Mouse (Mus musculus) spleen, postnatal 10 days (tissue): ENCODE measurements around the gene Dpy30.
"Not testable (repeated sequence)": the region's sequence is repeated elsewhere in the genome, so short reads cannot be mapped to it uniquely, and the experiment has no call there.

Experiments used
- DNase-seq, 2 experiments: peaks; one replicate each; pipeline ENCODE4 v3.0.0; 2021 to 2022; ENCODE audit warnings: low spot score in 2 of 2

Gene Dpy30

GRCm38 (mm10) chr17:74323844-74324243 lies at the start of gene Dpy30:
TSS of gene Dpy30 (minus strand) at chr17:74323944.
- DNase-seq = no peak

- DNase-seq = no peak
Measured at GRCm38 (mm10) chr17:74363592-74363991, 39.8 kb upstream of the Dpy30 start.

- no peak for DNase-seq
Measured at GRCm38 (mm10) chr17:74341151-74341550, 17.4 kb upstream of the Dpy30 start.

GRCm38 (mm10) chr17:74338937-74339804 lies 15.4 kb upstream of the Dpy30 start, which contains the start of gene Spast:
TSS of gene Spast (plus strand) at chr17:74338987.
- DNase-seq = peak; percentile 79 to 80

GRCm38 (mm10) chr17:74338225-74338931 lies 14.6 kb upstream of the Dpy30 start:
- peak; percentile 83 to 96 for DNase-seq

- no peak for DNase-seq
Measured at GRCm38 (mm10) chr17:74331049-74331676, 7.4 kb upstream of the Dpy30 start.

- DNase-seq = peak; percentile 64 to 84
Measured at GRCm38 (mm10) chr17:74328146-74328545, 4.4 kb upstream of the Dpy30 start.

- not testable (repeated sequence) for DNase-seq
Measured at GRCm38 (mm10) chr17:74327195-74327594, 3.5 kb upstream of the Dpy30 start.

- no peak for DNase-seq
Measured at GRCm38 (mm10) chr17:74322400-74323054, 1.2 kb downstream of the Dpy30 start.

- no peak for DNase-seq
Measured at GRCm38 (mm10) chr17:74318721-74319120, 5.0 kb downstream of the Dpy30 start.

GRCm38 (mm10) chr17:74316309-74316863 lies 7.4 kb downstream of the Dpy30 start:
- DNase-seq = peak; percentile 92

GRCm38 (mm10) chr17:74315445-74316308 lies 8.1 kb downstream of the Dpy30 start:
- no peak for DNase-seq

- DNase-seq = no peak
Measured at GRCm38 (mm10) chr17:74306021-74306420, 17.7 kb downstream of the Dpy30 start.

- no peak for DNase-seq
Measured at GRCm38 (mm10) chr17:74305616-74306015, 18.1 kb downstream of the Dpy30 start.

GRCm38 (mm10) chr17:74304060-74304459 lies 19.7 kb downstream of the Dpy30 start:
- peak in 1 of 2 experiments; percentile 32 for DNase-seq

- DNase-seq = no peak
Measured at GRCm38 (mm10) chr17:74300089-74300488, 23.7 kb downstream of the Dpy30 start.

GRCm38 (mm10) chr17:74296991-74297390 lies 26.8 kb downstream of the Dpy30 start:
- not testable (repeated sequence) for DNase-seq

- DNase-seq = peak in 1 of 2 experiments; percentile 67
Measured at GRCm38 (mm10) chr17:74296076-74296823, 27.5 kb downstream of the Dpy30 start.
